Mouse (Mus musculus): ENCODE data around the gene Tmem132d. TPM values are rescaled to one million over a fixed set of nuclear protein-coding genes. Genes with fewer than 3 reads are reported as not detected.
"Not testable (repeated sequence)": the region's sequence is repeated elsewhere in the genome, so short reads cannot be mapped to it uniquely, and the experiment has no call there.

The Tmem132d gene
- polyA plus RNA-seq, 1 experiment from 2014 or later: not detected

- no peaks in the 10 kb centered on the region for H3K79me2 ChIP-seq (ENCODE audit: inconsistent target)
- H3K4me3 ChIP-seq (ENCODE audit: inconsistent target): no peak overlapping the region
- WGBS (ENCODE audit: missing documents): 81% methylated on average over 10 of the region's 10 CpGs
- no peaks in the 10 kb centered on the region for H3K36me3 ChIP-seq (ENCODE audit: inconsistent target)
- H3K27ac ChIP-seq: no peak overlapping the region
These were observed 436.2 kb downstream of the Tmem132d start for GRCm38 (mm10) chr5:127996526-127997245.

DNA sequence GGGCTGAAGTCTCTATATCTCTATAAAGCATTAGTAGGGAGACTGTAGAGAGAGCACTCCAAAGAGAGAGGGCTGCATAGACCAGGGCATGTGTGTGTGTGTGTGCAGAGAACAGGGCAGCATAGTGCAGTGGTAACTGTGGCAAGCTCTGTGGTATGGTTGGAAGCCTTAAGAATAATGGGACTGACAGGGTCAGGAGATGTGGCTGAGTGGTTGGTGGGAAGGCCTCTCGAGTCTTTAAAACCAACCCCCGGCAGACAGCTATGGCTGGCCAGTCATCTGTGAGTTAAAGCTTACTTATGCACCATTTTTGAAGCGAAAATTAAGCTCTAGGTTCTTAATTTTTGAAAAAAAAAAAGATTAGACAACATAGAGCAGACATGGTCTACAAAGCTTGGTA lies 439.4 kb downstream of the Tmem132d start:
- Histone ChIP-seq H3K36me3 (ENCODE audit: inconsistent target) (no peaks in the 10 kb centered on the region), H3K4me3 (ENCODE audit: inconsistent target) (no peak overlapping the region), H3K79me2 (ENCODE audit: inconsistent target) (no peaks in the 10 kb centered on the region), H3K27ac (no peak overlapping the region)
- WGBS (ENCODE audit: missing documents): 66% methylated on average over 3 of the region's 3 CpGs

DNA sequence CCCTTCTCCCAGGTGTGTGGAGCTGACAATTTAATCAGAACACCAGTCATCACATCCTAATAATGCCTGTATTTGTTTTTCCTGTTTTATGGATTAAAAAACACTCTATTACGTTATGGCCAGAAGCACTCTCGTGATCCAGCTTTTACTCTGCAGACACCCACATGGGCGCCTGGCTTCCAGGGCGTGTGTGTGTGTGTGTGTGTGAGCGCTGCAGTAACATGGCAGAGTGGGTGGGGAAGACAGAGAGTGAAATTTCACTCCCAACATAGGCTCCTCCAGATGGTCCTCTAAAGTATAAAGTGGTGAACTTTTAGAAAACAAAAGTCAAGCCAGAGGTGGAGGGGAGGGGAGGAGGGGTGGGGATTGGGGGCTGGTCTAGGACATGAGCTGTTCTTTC lies 442.1 kb downstream of the Tmem132d start:
- Histone ChIP-seq H3K27ac (no peak overlapping the region), H3K4me3 (ENCODE audit: inconsistent target) (no peak overlapping the region), H3K36me3 (ENCODE audit: inconsistent target) (no peaks in the 10 kb centered on the region), H3K79me2 (ENCODE audit: inconsistent target) (no peaks in the 10 kb centered on the region)
- WGBS (ENCODE audit: missing documents): 85% methylated on average over 5 of the region's 5 CpGs

GRCm38 (mm10) chr5:127980003-127980358 lies 452.9 kb downstream of the Tmem132d start:
- 37% methylated on average over 6 of the region's 6 CpGs for WGBS (ENCODE audit: missing documents)
- H3K4me3 ChIP-seq (ENCODE audit: inconsistent target); H3K27ac ChIP-seq; H3K36me3 ChIP-seq (ENCODE audit: inconsistent target); H3K79me2 ChIP-seq (ENCODE audit: inconsistent target): not testable (repeated sequence)

DNA sequence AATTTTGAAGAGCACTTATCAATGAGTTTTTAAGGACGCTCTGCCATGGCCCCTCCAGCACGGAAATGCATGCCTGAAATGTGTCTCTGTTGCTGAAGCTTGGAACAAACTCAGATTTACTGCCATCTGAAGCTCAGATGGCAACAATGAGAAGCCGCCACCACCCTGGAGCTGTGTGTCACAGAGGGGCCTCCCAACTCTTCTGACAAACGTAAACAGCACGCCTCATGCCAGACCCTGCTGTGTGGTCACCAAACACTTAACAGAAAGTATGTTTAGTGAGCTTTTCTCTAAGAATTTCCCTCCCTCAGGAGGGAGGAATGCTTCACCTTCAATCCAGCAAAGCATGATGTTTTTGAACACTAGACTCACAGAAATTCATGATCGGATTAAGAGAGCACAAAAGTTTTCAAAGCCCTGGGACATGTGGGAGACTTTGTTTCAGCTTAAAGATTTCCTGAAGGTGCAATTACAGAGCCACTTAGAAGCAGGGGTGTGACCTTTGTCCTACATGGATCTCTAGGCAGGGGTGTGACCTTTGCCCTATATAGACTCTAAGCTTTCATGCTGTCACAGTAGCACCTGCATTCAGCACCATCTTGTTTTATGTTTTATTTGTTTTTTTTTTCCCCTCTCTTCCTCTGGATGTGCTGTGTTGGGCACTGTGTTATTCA lies 453.4 kb downstream of the Tmem132d start:
- H3K36me3 ChIP-seq (ENCODE audit: inconsistent target): no peaks in the 10 kb centered on the region
- no peaks in the 10 kb centered on the region for H3K79me2 ChIP-seq (ENCODE audit: inconsistent target)
- H3K4me3 ChIP-seq (ENCODE audit: inconsistent target): no peak overlapping the region
- no peak overlapping the region for H3K27ac ChIP-seq
- WGBS (ENCODE audit: missing documents): 68% methylated on average over 6 of the region's 6 CpGs

DNA sequence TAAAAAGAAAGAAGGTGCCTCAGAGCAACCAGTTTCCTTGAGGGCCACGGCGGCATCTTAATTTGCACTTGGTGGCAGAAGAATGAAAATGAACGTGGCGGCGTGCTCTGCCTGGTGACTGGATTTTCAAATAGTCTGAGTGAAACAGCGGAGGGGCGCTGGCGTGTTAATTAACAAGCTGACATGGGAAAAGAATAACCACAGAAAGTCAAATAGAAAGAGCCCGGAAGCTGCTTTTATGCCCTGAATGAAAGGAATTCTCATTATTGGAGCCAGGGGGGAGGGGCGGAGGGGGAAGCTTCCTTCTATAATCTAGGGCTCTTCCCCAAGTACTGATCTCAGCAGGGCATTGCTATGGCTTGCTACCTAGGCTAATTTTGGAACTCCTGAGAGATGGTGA lies 456.2 kb downstream of the Tmem132d start:
- Histone ChIP-seq H3K4me3 (ENCODE audit: inconsistent target) (no peak overlapping the region), H3K27ac (no peak overlapping the region), H3K79me2 (ENCODE audit: inconsistent target) (no peaks in the 10 kb centered on the region), H3K36me3 (ENCODE audit: inconsistent target) (no peaks in the 10 kb centered on the region)
- WGBS (ENCODE audit: missing documents): 89% methylated on average over 10 of the region's 10 CpGs

GRCm38 (mm10) chr5:127965700-127966099 lies 467.2 kb downstream of the Tmem132d start:
- WGBS (ENCODE audit: missing documents): 79% methylated on average over 3 of the region's 3 CpGs
- no peak overlapping the region for H3K27ac ChIP-seq
- no peak overlapping the region for H3K4me3 ChIP-seq (ENCODE audit: inconsistent target)
- H3K79me2 ChIP-seq (ENCODE audit: inconsistent target): no peaks in the 10 kb centered on the region
- H3K36me3 ChIP-seq (ENCODE audit: inconsistent target): no peaks in the 10 kb centered on the region

GRCm38 (mm10) chr5:127962656-127963055 lies 470.2 kb downstream of the Tmem132d start:
- 82% methylated on average over 3 of the region's 4 CpGs for WGBS (ENCODE audit: missing documents)
- Histone ChIP-seq H3K79me2 (ENCODE audit: inconsistent target) (no peaks in the 10 kb centered on the region), H3K27ac (no peak overlapping the region), H3K4me3 (ENCODE audit: inconsistent target) (no peak overlapping the region), H3K36me3 (ENCODE audit: inconsistent target) (no peaks in the 10 kb centered on the region)

GRCm38 (mm10) chr5:127956511-127957097 lies 476.3 kb downstream of the Tmem132d start:
- Histone ChIP-seq H3K79me2 (ENCODE audit: inconsistent target) (no peaks in the 10 kb centered on the region), H3K27ac (no peak overlapping the region), H3K4me3 (ENCODE audit: inconsistent target) (no peak overlapping the region), H3K36me3 (ENCODE audit: inconsistent target) (no peaks in the 10 kb centered on the region)
- 73% methylated on average over 17 of the region's 17 CpGs for WGBS (ENCODE audit: missing documents)

DNA sequence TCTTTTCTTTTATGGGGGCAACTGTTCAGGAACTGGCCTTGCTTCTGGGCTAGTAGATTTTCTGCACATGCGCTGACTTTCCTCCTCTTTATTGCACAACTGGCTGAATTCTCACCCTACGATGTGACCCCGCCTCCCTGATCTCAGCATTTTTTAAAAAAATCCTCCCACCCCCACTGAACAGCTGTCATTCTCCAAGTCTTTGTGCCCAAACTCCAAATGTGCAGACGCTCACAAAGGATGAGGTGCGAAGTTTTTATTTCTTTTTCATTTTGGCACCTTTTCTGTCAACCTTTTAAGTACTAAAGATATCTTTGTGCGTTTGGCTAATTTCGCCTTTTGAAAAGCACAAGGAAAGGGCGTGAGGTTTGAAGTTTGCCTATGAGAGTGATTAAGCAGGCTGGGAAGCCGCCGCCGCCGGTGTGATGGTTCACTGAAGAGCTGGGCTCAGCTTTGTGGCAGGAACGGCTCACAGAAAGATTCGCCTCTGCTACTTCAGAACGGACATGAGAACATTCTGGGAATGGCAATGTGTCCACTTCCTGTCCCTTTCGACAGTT lies 478.6 kb downstream of the Tmem132d start:
- H3K36me3 ChIP-seq (ENCODE audit: inconsistent target): no peaks in the 10 kb centered on the region
- no peak overlapping the region for H3K4me3 ChIP-seq (ENCODE audit: inconsistent target)
- 87% methylated on average over 16 of the region's 16 CpGs for WGBS (ENCODE audit: missing documents)
- H3K79me2 ChIP-seq (ENCODE audit: inconsistent target): no peaks in the 10 kb centered on the region
- H3K27ac ChIP-seq: no peak overlapping the region

GRCm38 (mm10) chr5:127952800-127953199 lies 480.1 kb downstream of the Tmem132d start:
- no peaks in the 10 kb centered on the region for H3K36me3 ChIP-seq (ENCODE audit: inconsistent target)
- H3K79me2 ChIP-seq (ENCODE audit: inconsistent target): no peaks in the 10 kb centered on the region
- 90% methylated on average over 6 of the region's 6 CpGs for whole genome bisulfite sequencing (ENCODE audit: missing documents)
- no peak overlapping the region for H3K27ac ChIP-seq
- H3K4me3 ChIP-seq (ENCODE audit: inconsistent target): no peak overlapping the region

DNA sequence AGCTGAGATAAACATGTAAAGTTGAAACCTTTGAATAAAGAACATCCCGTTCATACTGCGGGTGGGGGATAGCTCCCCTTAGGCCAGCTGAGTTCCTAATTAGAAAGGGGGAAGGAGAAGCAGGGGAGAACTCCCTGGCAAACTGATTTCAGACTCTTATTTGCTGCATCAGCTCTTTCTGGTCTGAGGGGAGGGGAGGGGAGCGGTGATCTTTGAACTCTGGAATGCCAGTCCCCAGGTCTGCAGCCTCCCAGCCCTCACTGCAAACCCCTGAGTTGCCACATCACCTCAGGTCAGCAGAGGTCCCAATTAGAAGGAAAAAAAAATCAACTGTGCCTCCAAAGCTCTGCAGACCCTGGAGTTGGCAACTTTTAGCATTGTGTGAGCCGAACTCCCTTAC lies 482.3 kb downstream of the Tmem132d start:
- no peaks in the 10 kb centered on the region for H3K79me2 ChIP-seq (ENCODE audit: inconsistent target)
- WGBS (ENCODE audit: missing documents): 68% methylated on average over 4 of the region's 4 CpGs
- H3K36me3 ChIP-seq (ENCODE audit: inconsistent target): no peaks in the 10 kb centered on the region

GRCm38 (mm10) chr5:127947275-127947674 lies 485.6 kb downstream of the Tmem132d start:
- Histone ChIP-seq H3K79me2 (ENCODE audit: inconsistent target) (no peaks in the 10 kb centered on the region), H3K27ac (no peak overlapping the region), H3K4me3 (ENCODE audit: inconsistent target) (no peak overlapping the region), H3K36me3 (ENCODE audit: inconsistent target) (no peaks in the 10 kb centered on the region)
- 28% methylated on average over 8 of the region's 8 CpGs for WGBS (ENCODE audit: missing documents)

More for the DNA sequence above, 482.3 kb downstream of the Tmem132d start:
- Histone ChIP-seq H3K4me3 (ENCODE audit: inconsistent target) (no peak overlapping the region), H3K27ac (no peak overlapping the region)

DNA sequence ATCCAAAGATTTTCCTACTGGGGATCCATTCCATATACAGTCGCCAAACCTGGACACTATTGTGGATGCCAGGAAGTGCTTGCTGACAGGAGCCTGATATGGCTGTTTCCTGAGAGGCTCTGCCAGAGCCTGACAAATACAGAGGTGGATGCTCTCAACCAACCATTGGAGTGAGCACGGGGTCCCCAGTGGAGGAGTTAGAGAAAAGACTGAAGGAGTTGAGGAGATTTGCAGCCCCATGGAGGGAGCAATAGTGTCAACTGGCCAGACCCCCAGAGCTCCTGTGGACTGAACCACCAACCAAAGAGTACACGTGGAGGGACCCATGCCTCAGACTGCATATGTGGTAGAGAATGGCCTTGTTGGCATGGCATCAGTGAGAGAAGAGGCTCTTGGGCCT lies 490.7 kb downstream of the Tmem132d start:
- not testable (repeated sequence) for H3K79me2 ChIP-seq (ENCODE audit: inconsistent target); H3K27ac ChIP-seq; H3K4me3 ChIP-seq (ENCODE audit: inconsistent target); H3K36me3 ChIP-seq (ENCODE audit: inconsistent target)
- whole genome bisulfite sequencing (ENCODE audit: missing documents): 93% methylated on average over 3 of the region's 3 CpGs

- no peaks in the 10 kb centered on the region for H3K36me3 ChIP-seq (ENCODE audit: inconsistent target)
- WGBS (ENCODE audit: missing documents): 88% methylated on average over 2 of the region's 3 CpGs
- H3K79me2 ChIP-seq (ENCODE audit: inconsistent target): no peaks in the 10 kb centered on the region
- no peak overlapping the region for H3K4me3 ChIP-seq (ENCODE audit: inconsistent target)
- no peak overlapping the region for H3K27ac ChIP-seq
These were observed 495.0 kb downstream of the Tmem132d start for GRCm38 (mm10) chr5:127937914-127938313.

Data from macrophage (primary cell).